In genomic region chr12:31005010-31005409, GRCm38 (mm10) we compare ENCODE assay signal across 9 mouse cellular contexts.
A peak's percentile ranks its signal among the peaks of the same experiment; 100 is the strongest.
DNase-seq lines count a peak whose midpoint lies in the region; ATAC-seq and TF ChIP-seq lines count a peak whose summit lies in the region.
"Had no signal": no experiment of that assay in that cellular context is flagged by ENCODE, and none has a peak within 500 bp of the region (broad histone marks: within the 10 kb centered on the region; RNA-seq: fewer than 3 reads in every experiment).

No protein-coding gene starts in this region.

- H3K36me3 ChIP-seq in hindbrain, embryonic 11.5 days (ENCODE audit: control insufficient read depth, insufficient read depth, low read length) = no peaks in the 10 kb centered on the region
- H3K36me3 ChIP-seq in hindbrain, embryonic 13.5 days = no peaks in the 10 kb centered on the region
- no peaks in the 10 kb centered on the region for H3K36me3 ChIP-seq in forebrain, embryonic 14.5 days (ENCODE audit: control insufficient read depth, insufficient read depth, low read length)
- no peaks in the 10 kb centered on the region for H3K36me3 ChIP-seq in intestine, embryonic 15.5 days
- no peaks in the 10 kb centered on the region for H3K36me3 ChIP-seq in stomach, embryonic 14.5 days (ENCODE audit: control insufficient read depth, insufficient read depth, low read length)

- 27% methylated on average over 3 of the region's 3 CpGs for WGBS in hindbrain, embryonic 11.5 days
- 17% methylated on average over 3 of the region's 3 CpGs for WGBS in hindbrain, embryonic 13.5 days
- WGBS in forebrain, embryonic 14.5 days = 21% methylated on average over 3 of the region's 3 CpGs
- WGBS in intestine, embryonic 15.5 days = 21% methylated on average over 3 of the region's 3 CpGs
- 15% methylated on average over 3 of the region's 3 CpGs for WGBS in stomach, embryonic 14.5 days

- no peak overlapping the region for H3K9ac ChIP-seq in hindbrain, embryonic 11.5 days (ENCODE audit: low read depth, low read length)
- H3K9ac ChIP-seq in hindbrain, embryonic 13.5 days = no peak overlapping the region
- no peak overlapping the region for H3K9ac ChIP-seq in forebrain, embryonic 14.5 days (ENCODE audit: low read length)
- H3K9ac ChIP-seq in intestine, embryonic 15.5 days = no peak overlapping the region
- no peak overlapping the region for H3K9ac ChIP-seq in stomach, embryonic 14.5 days (replicated peaks; ENCODE audit: low read depth, low read length)

- H3K4me1 ChIP-seq in hindbrain, embryonic 11.5 days (replicated peaks; ENCODE audit: control insufficient read depth, insufficient read depth, low read length) = no peaks in the 10 kb centered on the region
- no peaks in the 10 kb centered on the region for H3K4me1 ChIP-seq in hindbrain, embryonic 13.5 days (replicated peaks)
- H3K4me1 ChIP-seq in forebrain, embryonic 14.5 days (ENCODE audit: control insufficient read depth, insufficient read depth, low read length) = no peaks in the 10 kb centered on the region
- no peaks in the 10 kb centered on the region for H3K4me1 ChIP-seq in intestine, embryonic 15.5 days (replicated peaks)
- no peaks in the 10 kb centered on the region for H3K4me1 ChIP-seq in stomach, embryonic 14.5 days (ENCODE audit: control insufficient read depth, insufficient read depth, low read length)

- ATAC-seq in hindbrain, embryonic 11.5 days (ENCODE audit: low FRiP score) = no peak
- ATAC-seq in hindbrain, embryonic 13.5 days (ENCODE audit: low FRiP score) = no peak
- peak; percentile 69; the same call in 1 of the 2 replicates for ATAC-seq in forebrain, embryonic 14.5 days
- ATAC-seq in intestine, embryonic 15.5 days = peak; percentile 71; the same call in 1 of the 2 replicates
- peak; percentile 76; the same call in 1 of the 2 replicates for ATAC-seq in stomach, embryonic 14.5 days (ENCODE audit: insufficient number of reproducible peaks, insufficient read depth, low FRiP score, low read depth)

- intact Hi-C loops in left cerebral cortex, adult 2 months (cut with DNase I) = loop anchor here (1.0 to 10.0 kb wide), 2 partner anchors 408 to 960 kb away; no protein-coding TSS in a partner anchor

- no peaks in the 10 kb centered on the region for H3K9me3 ChIP-seq in hindbrain, embryonic 11.5 days (ENCODE audit: control insufficient read depth, low read length)
- H3K9me3 ChIP-seq in hindbrain, embryonic 13.5 days = no peaks in the 10 kb centered on the region
- no peaks in the 10 kb centered on the region for H3K9me3 ChIP-seq in forebrain, embryonic 14.5 days (replicated peaks; ENCODE audit: control insufficient read depth, low read length)
- H3K9me3 ChIP-seq in intestine, embryonic 15.5 days = no peaks in the 10 kb centered on the region
- no peaks in the 10 kb centered on the region for H3K9me3 ChIP-seq in stomach, embryonic 14.5 days (ENCODE audit: control insufficient read depth, low read depth, low read length)

- no peak overlapping the region for H3K4me3 ChIP-seq in hindbrain, embryonic 11.5 days (ENCODE audit: low read depth, low read length)
- H3K4me3 ChIP-seq in hindbrain, embryonic 13.5 days = no peak overlapping the region
- H3K4me3 ChIP-seq in forebrain, embryonic 14.5 days (ENCODE audit: low read depth, low read length) = no peak overlapping the region
- H3K4me3 ChIP-seq in intestine, embryonic 15.5 days (replicated peaks) = no peak overlapping the region
- no peak overlapping the region for H3K4me3 ChIP-seq in left cerebral cortex, adult 2 months
- H3K4me3 ChIP-seq in stomach, embryonic 14.5 days (ENCODE audit: low read depth, low read length) = no peak overlapping the region
- H3K4me3 ChIP-seq: myocyte had no signal

- no peak overlapping the region for H3K27ac ChIP-seq in hindbrain, embryonic 11.5 days (ENCODE audit: low read depth, low read length)
- H3K27ac ChIP-seq in hindbrain, embryonic 13.5 days = no peak overlapping the region
- H3K27ac ChIP-seq in forebrain, embryonic 14.5 days (ENCODE audit: low read depth, low read length) = no peak overlapping the region
- H3K27ac ChIP-seq in intestine, embryonic 15.5 days = no peak overlapping the region
- H3K27ac ChIP-seq in left cerebral cortex, adult 2 months = no peak overlapping the region
- H3K27ac ChIP-seq in stomach, embryonic 14.5 days (ENCODE audit: low read length) = no peak overlapping the region

- TF ChIP-seq CTCF in left cerebral cortex, adult 2 months (IDR thresholded peaks at IDR 0.05) = peak; percentile 83

- no peak overlapping the region for H3K4me2 ChIP-seq in hindbrain, embryonic 11.5 days (replicated peaks; ENCODE audit: low read depth, low read length)
- no peak overlapping the region for H3K4me2 ChIP-seq in hindbrain, embryonic 13.5 days
- no peak overlapping the region for H3K4me2 ChIP-seq in forebrain, embryonic 14.5 days (ENCODE audit: low read length)
- H3K4me2 ChIP-seq in intestine, embryonic 15.5 days (replicated peaks) = no peak overlapping the region
- no peak overlapping the region for H3K4me2 ChIP-seq in stomach, embryonic 14.5 days (replicated peaks; ENCODE audit: low read depth, low read length)

- H3K27me3 ChIP-seq in hindbrain, embryonic 11.5 days (ENCODE audit: control insufficient read depth, insufficient read depth, low read length) = no peaks in the 10 kb centered on the region
- H3K27me3 ChIP-seq in hindbrain, embryonic 13.5 days = no peaks in the 10 kb centered on the region
- no peaks in the 10 kb centered on the region for H3K27me3 ChIP-seq in forebrain, embryonic 14.5 days (replicated peaks; ENCODE audit: control insufficient read depth, insufficient read depth, low read length)
- H3K27me3 ChIP-seq in intestine, embryonic 15.5 days (replicated peaks) = no peaks in the 10 kb centered on the region
- no peaks in the 10 kb centered on the region for H3K27me3 ChIP-seq in stomach, embryonic 14.5 days (ENCODE audit: control insufficient read depth, insufficient read depth, low read length)

- DNase-seq in hindbrain, embryonic 11.5 days (ENCODE audit: low spot score) = peak; percentile 90
- DNase-seq in brain, embryonic 18.5 days (ENCODE audit: low read depth, low spot score) = peak; percentile 18
- peak; percentile 83 for DNase-seq in forebrain, embryonic 14.5 days (ENCODE audit: low spot score)
- DNase-seq in left cerebral cortex, adult 2 months (ENCODE audit: extremely low spot score in 1 of 2, low spot score in 2 of 2) = peak; percentile 64 to 67
- DNase-seq in mesoderm, embryonic 11.5 days (ENCODE audit: low read depth, low spot score) = peak; percentile 85

Comparison
In these comparisons a context has a peak if more than half of its experiments do, and no peak if none do; other contexts are left out.
1. ATAC-seq: peak in forebrain, embryonic 14.5 days (single experiment), intestine, embryonic 15.5 days (single experiment) and stomach, embryonic 14.5 days (single experiment); none in hindbrain, embryonic 11.5 days (single experiment) and hindbrain, embryonic 13.5 days (single experiment).
2. DNase-seq: peak in every context shown above with its lines; median percentile 90 in hindbrain, embryonic 11.5 days; 85 in mesoderm, embryonic 11.5 days; 83 in forebrain, embryonic 14.5 days; 66 in left cerebral cortex, adult 2 months; 18 in brain, embryonic 18.5 days.